Comparison of ENCODE assay signal across 8 mouse cellular contexts in genomic region chr16:91073163-91073892, GRCm38 (mm10). TPM values are rescaled to one million over a fixed set of nuclear protein-coding genes. Genes with fewer than 3 reads are reported as not detected.
DNase-seq lines count a peak whose midpoint lies in the region; ATAC-seq and TF ChIP-seq lines count a peak whose summit lies in the region.

No protein-coding gene starts in this region.

- peak; percentile 55 for DNase-seq in WW6 (ENCODE audit: low read depth, low spot score)
- DNase-seq in cerebellum, postnatal 4 days (ENCODE audit: low spot score in 2 of 2), result peak; percentile 81 to 94
- peak; percentile 90 for DNase-seq in gastrocnemius, adult 2 months
- DNase-seq in left cerebral cortex, adult 11 months (ENCODE audit: low spot score), result peak; percentile 87
- peak; percentile 95 for DNase-seq in lung, postnatal 36 days
- peak; percentile 95 for DNase-seq in retina, postnatal 1 day
- peak; percentile 88 for DNase-seq in thymus, postnatal 4 days

- no peaks in the 10 kb centered on the region for H3K27me3 ChIP-seq in hindbrain, embryonic 16.5 days (replicated peaks; ENCODE audit: control insufficient read depth, insufficient read depth, low read length)

- peak; percentile 98 for ATAC-seq in hindbrain, embryonic 16.5 days

- intact Hi-C loops in gastrocnemius, adult 2 months (cut with DNase I), result loop anchor here (2.0 kb wide), 1 partner anchor 29 kb away; the partner anchor contains the start of gene Paxbp1

- 31% methylated on average over 23 of the region's 24 CpGs for WGBS in hindbrain, embryonic 16.5 days

- H3K4me1 ChIP-seq in hindbrain, embryonic 16.5 days (ENCODE audit: control insufficient read depth, insufficient read depth, low read depth, low read length), result peaks cover 7% of the 10 kb centered on the region

- no peak overlapping the region for H3K27ac ChIP-seq in gastrocnemius, adult 2 months
- H3K27ac ChIP-seq in hindbrain, embryonic 16.5 days (ENCODE audit: low read depth, low read length), result no peak overlapping the region

- TF ChIP-seq CTCF in gastrocnemius, adult 2 months (IDR thresholded peaks at IDR 0.05), result peak; percentile 78

- no peaks in the 10 kb centered on the region for H3K9me3 ChIP-seq in hindbrain, embryonic 16.5 days (ENCODE audit: control insufficient read depth, low read length)

- peak overlapping the region; percentile 50 for H3K4me3 ChIP-seq in gastrocnemius, adult 2 months
- peak overlapping the region; percentile 21 for H3K4me3 ChIP-seq in hindbrain, embryonic 16.5 days (ENCODE audit: low read length)

- H3K4me2 ChIP-seq in hindbrain, embryonic 16.5 days (ENCODE audit: low read length), result peak overlapping the region; percentile 39; the same call in 1 of the 2 replicates

- no peak overlapping the region; the same call in 1 of the 2 replicates for H3K9ac ChIP-seq in hindbrain, embryonic 16.5 days (ENCODE audit: low read depth, low read length)

- H3K36me3 ChIP-seq in hindbrain, embryonic 16.5 days (ENCODE audit: control insufficient read depth, insufficient read depth, low read length), result no peaks in the 10 kb centered on the region

RNA-seq across cellular contexts. Expression of gene 4932438H23Rik, which starts 21.6 kb away (rescaled TPM):
- total RNA-seq in gastrocnemius, adult 2 months (2021), result under 1 TPM; 0.08 to 0.48 TPM
- polyA plus RNA-seq in hindbrain, embryonic 16.5 days (2015; fragmentation: Nextera tagmentation; extraction: Ambion mirVana), result 0.88 and 1.9 TPM in 2 replicates

RNA-seq across cellular contexts. Expression of gene Paxbp1, which starts 29.0 kb away (rescaled TPM):
- total RNA-seq in gastrocnemius, adult 2 months (2021), result 10 to 100 TPM; 10.7 to 11.6 TPM
- polyA plus RNA-seq in hindbrain, embryonic 16.5 days (2015; fragmentation: Nextera tagmentation; extraction: Ambion mirVana), result 48.8 and 60.2 TPM in 2 replicates
